Mouse (Mus musculus): Measurements from ENCODE around the gene Ctsw. TPM values are rescaled to one million over a fixed set of nuclear protein-coding genes. Genes with fewer than 3 reads are reported as not detected.

Gene Ctsw
- total RNA-seq, 4 experiments from 2014 or later = 0.30 to 1.0 (median 0.46) TPM

- peak; percentile 93 to 98 for DNase-seq (ENCODE audit: low spot score in 2 of 2)
Observed at GRCm38 (mm10) chr19:5488878-5489571, 20.7 kb upstream of the Ctsw start.

- DNase-seq (ENCODE audit: low spot score in 2 of 2) = peak; percentile 93
Observed at GRCm38 (mm10) chr19:5487768-5488550, 19.7 kb upstream of the Ctsw start, which contains the start of gene Mus81. TSS of gene Mus81 (minus strand) at chr19:5488402.

GRCm38 (mm10) chr19:5486771-5487170, 18.5 kb upstream of the Ctsw start:
- DNase-seq (ENCODE audit: low spot score in 2 of 2) = no peak

- DNase-seq (ENCODE audit: low spot score in 2 of 2) = no peak
Observed at GRCm38 (mm10) chr19:5486286-5486685, 18.0 kb upstream of the Ctsw start.

GRCm38 (mm10) chr19:5485821-5486220, 17.5 kb upstream of the Ctsw start:
- DNase-seq (ENCODE audit: low spot score in 2 of 2) = no peak

GRCm38 (mm10) chr19:5485371-5485770, 17.1 kb upstream of the Ctsw start:
- no peak for DNase-seq (ENCODE audit: low spot score in 2 of 2)

GRCm38 (mm10) chr19:5484496-5484895, 16.2 kb upstream of the Ctsw start:
- no peak for DNase-seq (ENCODE audit: low spot score in 2 of 2)

GRCm38 (mm10) chr19:5483386-5484359, 15.4 kb upstream of the Ctsw start:
- no peak for DNase-seq (ENCODE audit: low spot score in 2 of 2)

GRCm38 (mm10) chr19:5481398-5481797, 13.1 kb upstream of the Ctsw start:
- DNase-seq (ENCODE audit: low spot score in 2 of 2) = no peak

GRCm38 (mm10) chr19:5480016-5480415, 11.7 kb upstream of the Ctsw start:
- DNase-seq (ENCODE audit: low spot score in 2 of 2) = no peak

- DNase-seq (ENCODE audit: low spot score in 2 of 2) = no peak
Observed at GRCm38 (mm10) chr19:5477668-5478300, 9.5 kb upstream of the Ctsw start.

GRCm38 (mm10) chr19:5477004-5477667, 8.8 kb upstream of the Ctsw start:
- peak in 1 of 2 experiments; percentile 70 for DNase-seq (ENCODE audit: low spot score in 2 of 2)

GRCm38 (mm10) chr19:5475069-5475714, 6.9 kb upstream of the Ctsw start:
- no peak for DNase-seq (ENCODE audit: low spot score in 2 of 2)

GRCm38 (mm10) chr19:5474281-5475068, 6.2 kb upstream of the Ctsw start:
- no peak for DNase-seq (ENCODE audit: low spot score in 2 of 2)

GRCm38 (mm10) chr19:5473720-5474119, 5.4 kb upstream of the Ctsw start, which contains the start of gene Efemp2:
TSS of gene Efemp2 (plus strand) at chr19:5473954.
- peak in 1 of 2 experiments; percentile 65 for DNase-seq (ENCODE audit: low spot score in 2 of 2)

GRCm38 (mm10) chr19:5472857-5473256, 4.5 kb upstream of the Ctsw start:
- DNase-seq (ENCODE audit: low spot score in 2 of 2) = no peak

- DNase-seq (ENCODE audit: low spot score in 2 of 2) = no peak
Observed at GRCm38 (mm10) chr19:5471846-5472245, 3.5 kb upstream of the Ctsw start.

- DNase-seq (ENCODE audit: low spot score in 2 of 2) = no peak
Observed at GRCm38 (mm10) chr19:5466916-5467500, 1.3 kb downstream of the Ctsw start.

- DNase-seq (ENCODE audit: low spot score in 2 of 2) = no peak
Observed at GRCm38 (mm10) chr19:5465037-5465436, 3.3 kb downstream of the Ctsw start.
